Mouse (Mus musculus) embryonic facial prominence, embryonic 11.5 days (tissue): Measurements from ENCODE around the gene Mdm2. TPM values are rescaled to one million over a fixed set of nuclear protein-coding genes. Genes with fewer than 3 reads are reported as not detected.
"Not testable (repeated sequence)": the region's sequence is repeated elsewhere in the genome, so short reads cannot be mapped to it uniquely, and the experiment has no call there.

Source experiments
- ATAC-seq: fragments of 200-750 bp; cut with Nextera tagmentation; replicated peaks from 2 replicates; pipeline ENCODE4 v1.8.0; 2017; ENCODE audit warnings: low read depth; ENCODE audit not compliant: insufficient number of reproducible peaks, low FRiP score, low TSS enrichment
- DNase-seq: peaks from one replicate; pipeline ENCODE4 v3.0.0-alpha.2; 2015; ENCODE audit warnings: low spot score
- H3K27ac ChIP-seq: fragments of 300-500 bp; sonication (generic); replicated peaks from 2 replicates; pipeline ENCODE4 v1.5.1; 2014; ENCODE audit warnings: mild to moderate bottlenecking, low read depth, low read length, control low read depth
- H3K27me3 ChIP-seq: fragments of 300-500 bp; sonication (generic); 2 replicates; pipeline ENCODE4 v1.6.1; 2014; ENCODE audit warnings: mild to moderate bottlenecking, low read length, moderate library complexity, mixed read lengths; ENCODE audit not compliant: control insufficient read depth, insufficient read depth
- H3K36me3 ChIP-seq: fragments of 300-500 bp; sonication (generic); replicated peaks from 2 replicates; pipeline ENCODE4 v1.6.1; 2014; ENCODE audit warnings: low read depth, mild to moderate bottlenecking, low read length, moderate library complexity, mixed read lengths; ENCODE audit not compliant: control insufficient read depth, insufficient read depth
- H3K4me1 ChIP-seq: fragments of 300-500 bp; sonication (generic); 2 replicates; pipeline ENCODE4 v1.6.1; 2014; ENCODE audit warnings: low read length, mixed read lengths; ENCODE audit not compliant: control insufficient read depth, insufficient read depth
- H3K4me2 ChIP-seq: fragments of 300-500 bp; sonication (generic); 2 replicates; pipeline ENCODE4 v1.6.1; 2014; ENCODE audit warnings: low read depth, mild to moderate bottlenecking, control low read depth, low read length, moderate library complexity
- H3K4me3 ChIP-seq: fragments of 300-500 bp; sonication (generic); 2 replicates; pipeline ENCODE4 v1.5.1; 2014; ENCODE audit warnings: low read depth, low read length, control low read depth
- H3K9ac ChIP-seq: fragments of 300-500 bp; sonication (generic); replicated peaks from 2 replicates; pipeline ENCODE4 v1.6.1; 2014; ENCODE audit warnings: mild to moderate bottlenecking, control low read depth, low read length
- H3K9me3 ChIP-seq: fragments of 300-500 bp; sonication (generic); replicated peaks from 2 replicates; pipeline ENCODE4 v1.6.1; 2016; ENCODE audit warnings: mild to moderate bottlenecking, low read length, inconsistent platforms, mixed read lengths; ENCODE audit not compliant: control insufficient read depth
- WGBS: fragments of 180-500 bp; shearing (Covaris S2); extraction: QIAGEN DNeasy Blood & Tissue Kit; methylation state at CpG from one replicate; pipeline ENCODE4 v1.1.7; 2014; 5-methylcytosine and 5-hydroxymethylcytosine counted together
- polyA plus RNA-seq: library from polyadenylated mRNA; unstranded; fragments of >200 nt; fragmentation: Nextera tagmentation; extraction: Ambion mirVana; gene quantifications from 2 replicates; pipeline ENCODE4 v1.2.1, GENCODE M21; 2014

Gene Mdm2
- polyA plus RNA-seq, 1 experiment from 2014 or later = 47.7 TPM

DNA sequence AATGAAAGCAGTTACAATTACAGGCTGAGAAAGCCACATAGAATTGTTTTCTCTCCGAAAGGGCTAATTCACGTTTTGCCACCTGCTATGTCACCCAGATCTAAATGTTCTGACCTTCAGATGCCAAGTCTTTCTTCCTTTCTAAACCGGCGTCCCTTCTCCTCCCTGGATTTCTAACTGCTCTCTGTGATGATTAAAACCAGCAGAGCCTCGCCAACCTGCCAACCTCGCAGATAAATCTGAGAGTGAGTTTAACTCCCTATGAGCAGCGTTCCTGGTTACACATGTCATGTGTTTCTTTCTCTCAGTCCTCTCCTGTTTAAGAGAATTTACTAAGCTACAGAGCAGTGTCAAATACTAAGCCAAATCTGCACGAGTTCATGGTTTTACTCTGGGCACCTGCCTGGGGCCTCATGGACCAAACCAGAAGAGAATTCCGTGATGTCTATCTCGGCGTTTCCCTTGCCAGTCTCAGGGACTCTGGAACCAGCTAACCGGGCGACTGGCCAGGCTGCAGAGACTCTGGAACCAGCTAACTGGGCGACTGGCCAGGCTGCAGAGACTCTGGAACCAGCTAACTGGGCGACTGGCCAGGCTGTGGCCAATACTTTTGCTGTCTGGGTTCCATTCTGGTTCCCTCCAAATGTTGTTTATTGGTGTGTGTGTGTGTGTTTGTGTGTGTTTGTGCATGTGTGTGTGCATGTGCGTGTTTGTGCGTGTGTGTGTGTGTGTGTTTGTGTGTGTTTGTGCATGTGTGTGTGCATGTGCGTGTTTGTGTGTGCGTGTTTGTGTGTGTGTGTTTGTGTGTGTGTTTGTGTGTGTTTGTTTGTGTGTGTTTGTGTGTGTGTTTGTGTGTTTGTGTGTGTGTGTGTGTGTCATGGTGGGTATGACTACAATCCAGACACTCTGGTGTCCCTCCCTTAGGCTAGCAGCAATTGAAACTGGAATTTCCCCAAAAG, 7.9 kb upstream of the Mdm2 start:
- Histone ChIP-seq H3K36me3 (no peaks in the 10 kb centered on the region), H3K4me1 (no peaks in the 10 kb centered on the region; the same call in 1 of the 2 replicates), H3K9me3 (no peaks in the 10 kb centered on the region), H3K9ac (no peak overlapping the region), H3K27ac (no peak overlapping the region), H3K27me3 (no peaks in the 10 kb centered on the region), H3K4me2 (no peak overlapping the region), H3K4me3 (no peak overlapping the region)
- DNase-seq (no peak), ATAC-seq (no peak)
- WGBS = 66% methylated on average over 19 of the region's 19 CpGs

- Histone ChIP-seq H3K9ac (no peak overlapping the region), H3K27ac (no peak overlapping the region), H3K36me3 (no peaks in the 10 kb centered on the region), H3K4me2 (no peak overlapping the region), H3K27me3 (no peaks in the 10 kb centered on the region), H3K4me1 (no peaks in the 10 kb centered on the region; the same call in 1 of the 2 replicates), H3K4me3 (no peak overlapping the region), H3K9me3 (no peaks in the 10 kb centered on the region)
- DNase-seq = peak; percentile 42
- WGBS = 5% methylated on average over 4 of the region's 4 CpGs
- ATAC-seq = no peak
Measured at GRCm38 (mm10) chr10:117717583-117717982, 7.0 kb upstream of the Mdm2 start.

- H3K4me1 ChIP-seq = no peaks in the 10 kb centered on the region; the same call in 1 of the 2 replicates
- no peak overlapping the region for H3K9ac ChIP-seq
- 95% methylated on average over 3 of the region's 3 CpGs for WGBS
- H3K36me3 ChIP-seq = no peaks in the 10 kb centered on the region
- DNase-seq = no peak
- H3K27me3 ChIP-seq = no peaks in the 10 kb centered on the region
- ATAC-seq = no peak
- no peak overlapping the region for H3K27ac ChIP-seq
- H3K4me2 ChIP-seq = no peak overlapping the region
- no peak overlapping the region for H3K4me3 ChIP-seq
- H3K9me3 ChIP-seq = no peaks in the 10 kb centered on the region
Measured at GRCm38 (mm10) chr10:117716686-117717085, 6.1 kb upstream of the Mdm2 start.

- H3K9me3 ChIP-seq, H3K9ac ChIP-seq, H3K27me3 ChIP-seq, H3K27ac ChIP-seq, DNase-seq, ATAC-seq, H3K4me1 ChIP-seq, H3K4me3 ChIP-seq, H3K4me2 ChIP-seq, H3K36me3 ChIP-seq: not testable (repeated sequence)
- 88% methylated on average over 1 of the region's 1 CpGs for WGBS
Measured at GRCm38 (mm10) chr10:117715654-117716053, 5.1 kb upstream of the Mdm2 start.

- H3K9ac ChIP-seq = no peak overlapping the region
- DNase-seq = no peak
Measured at GRCm38 (mm10) chr10:117714928-117715500, 4.5 kb upstream of the Mdm2 start.

DNA sequence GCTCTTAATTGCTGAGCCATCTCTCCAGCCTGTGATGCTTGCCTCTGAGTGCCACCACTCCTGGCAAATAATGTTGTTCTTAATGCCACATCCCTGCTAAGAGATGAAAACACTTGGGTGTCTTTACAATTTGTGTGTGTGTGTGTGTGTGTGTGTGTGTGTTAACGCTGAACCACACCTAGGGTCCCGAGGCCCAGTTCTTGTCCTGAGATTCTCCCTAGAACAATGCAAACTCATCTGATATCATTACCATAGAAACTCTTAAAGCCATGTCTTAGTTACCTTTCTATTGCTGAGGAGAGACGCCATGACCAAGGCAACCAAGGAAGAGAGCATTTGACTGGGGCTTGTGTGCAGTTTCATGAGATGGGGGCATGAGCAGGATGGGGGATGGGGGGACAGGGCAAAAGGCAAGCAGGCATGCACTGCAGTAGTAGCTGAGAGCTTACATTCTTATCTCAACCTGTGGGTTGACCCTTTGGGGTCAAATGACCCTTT, 3.5 kb upstream of the Mdm2 start:
- Histone ChIP-seq H3K9ac (no peak overlapping the region), H3K27ac (no peak overlapping the region), H3K36me3 (no peaks in the 10 kb centered on the region), H3K4me1 (no peaks in the 10 kb centered on the region; the same call in 1 of the 2 replicates), H3K9me3 (no peaks in the 10 kb centered on the region), H3K27me3 (no peaks in the 10 kb centered on the region), H3K4me3 (no peak overlapping the region), H3K4me2 (no peak overlapping the region)
- ATAC-seq (no peak), DNase-seq (no peak)
- WGBS = 90% methylated on average over 3 of the region's 3 CpGs

More at GRCm38 (mm10) chr10:117714928-117715500, 4.5 kb upstream of the Mdm2 start:
- no peaks in the 10 kb centered on the region for H3K9me3 ChIP-seq
- no peak overlapping the region for H3K27ac ChIP-seq
- H3K36me3 ChIP-seq = no peaks in the 10 kb centered on the region
- no peaks in the 10 kb centered on the region for H3K27me3 ChIP-seq
- 72% methylated on average over 4 of the region's 4 CpGs for WGBS
- no peak overlapping the region for H3K4me3 ChIP-seq
- no peak for ATAC-seq
- no peaks in the 10 kb centered on the region; the same call in 1 of the 2 replicates for H3K4me1 ChIP-seq
- no peak overlapping the region for H3K4me2 ChIP-seq

GRCm38 (mm10) chr10:117713466-117713865, 2.9 kb upstream of the Mdm2 start:
- Histone ChIP-seq H3K4me3 (no peak overlapping the region), H3K9ac (no peak overlapping the region), H3K36me3 (no peaks in the 10 kb centered on the region), H3K4me2 (no peak overlapping the region), H3K9me3 (no peaks in the 10 kb centered on the region), H3K27ac (no peak overlapping the region), H3K27me3 (no peaks in the 10 kb centered on the region), H3K4me1 (no peaks in the 10 kb centered on the region; the same call in 1 of the 2 replicates)
- 95% methylated on average over 8 of the region's 8 CpGs for WGBS
- ATAC-seq (no peak), DNase-seq (no peak)

DNA sequence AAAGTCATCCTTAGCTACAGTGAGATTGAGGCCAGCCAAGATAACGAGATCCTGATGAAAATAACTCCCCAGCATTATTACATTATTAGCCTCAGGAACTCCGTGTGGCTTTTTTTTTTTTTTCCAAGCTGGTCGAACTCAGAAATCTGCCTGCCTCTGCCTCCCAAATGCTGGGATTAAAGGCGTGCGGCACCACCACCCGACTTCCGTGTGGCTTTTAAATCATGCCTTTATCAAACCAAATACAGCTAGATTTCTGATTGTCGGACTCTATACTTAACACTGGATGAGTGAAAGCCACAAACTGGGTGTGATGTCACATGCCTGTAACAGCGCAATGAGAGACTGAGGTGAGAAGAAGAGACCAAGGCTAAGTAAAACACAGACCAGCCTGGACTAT, 2.3 kb upstream of the Mdm2 start:
- Histone ChIP-seq H3K36me3 (no peaks in the 10 kb centered on the region), H3K4me3 (no peak overlapping the region), H3K4me1 (no peaks in the 10 kb centered on the region; the same call in 1 of the 2 replicates), H3K4me2 (no peak overlapping the region), H3K9ac (no peak overlapping the region), H3K27ac (no peak overlapping the region), H3K9me3 (no peaks in the 10 kb centered on the region), H3K27me3 (no peaks in the 10 kb centered on the region)
- 89% methylated on average over 9 of the region's 9 CpGs for WGBS
- ATAC-seq = no peak
- DNase-seq = no peak
